Mouse (Mus musculus) liver, postnatal 0 days (tissue): ENCODE data around the gene Gm17657. TPM values are rescaled to one million over a fixed set of nuclear protein-coding genes. Genes with fewer than 3 reads are reported as not detected.

ENCODE experiments used
- ATAC-seq: fragments of 200-750 bp; cut with Nextera tagmentation; 2 replicates; pipeline ENCODE4 v1.8.0; 2017; ENCODE audit warnings: mild to moderate bottlenecking, moderate library complexity
- DNase-seq: peaks from one replicate; pipeline ENCODE4 v3.0.0-alpha.2; 2016
- H3K27ac ChIP-seq: fragments of 300-500 bp; sonication (generic); 2 replicates; pipeline ENCODE4 v1.5.1; 2014; ENCODE audit warnings: antibody characterized with exemption, moderate library complexity, mild to moderate bottlenecking, low read depth
- H3K27me3 ChIP-seq: fragments of 300-500 bp; sonication (generic); 2 replicates; pipeline ENCODE4 v1.6.1; 2014; ENCODE audit warnings: low read length, control low read depth, mixed read lengths; ENCODE audit not compliant: insufficient read depth
- H3K36me3 ChIP-seq: fragments of 300-500 bp; sonication (generic); replicated peaks from 2 replicates; pipeline ENCODE4 v1.6.1; 2014; ENCODE audit warnings: mild to moderate bottlenecking, control low read depth, low read length, moderate library complexity, mixed read lengths; ENCODE audit not compliant: insufficient read depth
- H3K4me1 ChIP-seq: fragments of 300-500 bp; sonication (generic); 2 replicates; pipeline ENCODE4 v1.6.1; 2014; ENCODE audit warnings: antibody characterized with exemption, mild to moderate bottlenecking, control low read depth; ENCODE audit not compliant: insufficient read depth
- H3K4me2 ChIP-seq: fragments of 300-500 bp; sonication (generic); 2 replicates; pipeline ENCODE4 v1.6.1; 2014; ENCODE audit warnings: low read depth, mild to moderate bottlenecking, low read length, moderate library complexity, mixed read lengths
- H3K4me3 ChIP-seq: fragments of 300-500 bp; sonication (generic); 2 replicates; pipeline ENCODE4 v1.5.1; 2014; ENCODE audit warnings: low read depth, low read length
- H3K9ac ChIP-seq: fragments of 300-500 bp; sonication (generic); replicated peaks from 2 replicates; pipeline ENCODE4 v1.6.1; 2014; ENCODE audit warnings: mild to moderate bottlenecking, moderate library complexity
- H3K9me3 ChIP-seq: fragments of 300-500 bp; sonication (generic); 2 replicates; pipeline ENCODE4 v1.6.1; 2016; ENCODE audit warnings: mild to moderate bottlenecking, control low read depth, low read length, mixed read lengths
- CTCF ChIP-seq: sonication (generic); IDR thresholded peaks from 2 replicates; pipeline ENCODE4 v1.5.1; 2016; ENCODE audit warnings: antibody characterized with exemption, low read depth
- EP300 ChIP-seq: IDR thresholded peaks from 2 replicates; pipeline ENCODE4 v1.6.1; 2016; ENCODE audit warnings: antibody characterized with exemption, low read depth, mild to moderate bottlenecking
- WGBS: fragments of 180-500 bp; shearing (Covaris S2); extraction: QIAGEN DNeasy Blood & Tissue Kit; methylation state at CpG from one replicate; pipeline ENCODE4 v1.1.7; 2014; ENCODE audit not compliant: insufficient replicate concordance; 5-methylcytosine and 5-hydroxymethylcytosine counted together
- polyA plus RNA-seq: library from polyadenylated mRNA; unstranded; fragments of >200 nt; fragmentation: Nextera tagmentation; extraction: Ambion mirVana; gene quantifications from 2 replicates; pipeline ENCODE4 v1.2.1, GENCODE M21; 2015

Gm17657 gene
- not detected in 2 replicates for polyA plus RNA-seq

GRCm38 (mm10) chr17:29549543-29550428, at the start of gene Gm17657, which contains the start of gene Tbc1d22b:
TSS of gene Gm17657 (minus strand) at chr17:29549638.
TSS of gene Tbc1d22b (plus strand) at chr17:29549785.
- Histone ChIP-seq H3K4me1 (peaks cover 26% of the 10 kb centered on the region), H3K27ac (peak within 1 kb of the TSS; percentile 55; the same call in 1 of the 2 replicates), H3K9me3 (no peaks in the 10 kb centered on the region), H3K27me3 (no peaks in the 10 kb centered on the region), H3K36me3 (no peaks in the 10 kb centered on the region), H3K4me3 (peak within 1 kb of the TSS; percentile 86), H3K4me2 (peak within 1 kb of the TSS; percentile 95), H3K9ac (peak within 1 kb of the TSS; percentile 91)
- under 1% methylated on average over 33 of the region's 44 CpGs for WGBS
- ATAC-seq (peak; percentile 98), DNase-seq (peak; percentile 95)
- no peak for TF ChIP-seq CTCF
- no peak for TF ChIP-seq EP300

GRCm38 (mm10) chr17:29599051-29599450, 49.6 kb upstream of the Gm17657 start:
- no peak for TF ChIP-seq CTCF
- no peak for TF ChIP-seq EP300
- no peak for ATAC-seq
- H3K36me3 ChIP-seq, result peaks cover 10% of the 10 kb centered on the region

DNA sequence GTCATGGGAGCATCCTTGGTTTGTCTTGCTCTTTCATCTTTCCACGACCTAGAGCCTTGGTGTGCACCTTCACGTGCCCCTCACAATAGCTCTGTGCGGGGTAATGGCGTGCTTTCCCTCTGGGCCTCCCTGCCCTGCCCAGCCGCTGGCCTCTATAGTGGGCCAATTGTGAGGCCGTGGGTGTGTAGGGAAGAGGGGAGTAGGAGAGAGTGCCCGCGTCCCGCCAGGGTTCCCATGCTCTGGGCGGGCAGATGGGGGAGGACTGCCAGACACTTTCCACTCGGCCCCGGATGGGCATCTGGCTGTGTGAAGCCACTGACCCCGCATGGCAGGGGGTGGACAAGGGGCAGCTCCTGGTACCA, 47.3 kb upstream of the Gm17657 start:
- H3K9ac ChIP-seq, result no peak overlapping the region
- no peaks in the 10 kb centered on the region for H3K27me3 ChIP-seq
- H3K4me2 ChIP-seq, result no peak overlapping the region
- ATAC-seq, result no peak
- no peaks in the 10 kb centered on the region for H3K9me3 ChIP-seq
- H3K36me3 ChIP-seq, result peaks cover 10% of the 10 kb centered on the region
- no peak for DNase-seq
- WGBS, result 96% methylated on average over 13 of the region's 13 CpGs
- TF ChIP-seq CTCF (no peak), EP300 (no peak)
- H3K4me1 ChIP-seq, result no peaks in the 10 kb centered on the region
- H3K4me3 ChIP-seq, result no peak overlapping the region
- H3K27ac ChIP-seq, result no peak overlapping the region

More at GRCm38 (mm10) chr17:29599051-29599450, 49.6 kb upstream of the Gm17657 start:
- H3K9ac ChIP-seq, result no peak overlapping the region
- H3K4me1 ChIP-seq, result no peaks in the 10 kb centered on the region
- H3K27me3 ChIP-seq, result no peaks in the 10 kb centered on the region
- DNase-seq, result no peak
- H3K4me2 ChIP-seq, result no peak overlapping the region
- no peak overlapping the region for H3K4me3 ChIP-seq
- no peaks in the 10 kb centered on the region for H3K9me3 ChIP-seq
- no peak overlapping the region for H3K27ac ChIP-seq
- 88% methylated on average over 14 of the region's 14 CpGs for WGBS

DNA sequence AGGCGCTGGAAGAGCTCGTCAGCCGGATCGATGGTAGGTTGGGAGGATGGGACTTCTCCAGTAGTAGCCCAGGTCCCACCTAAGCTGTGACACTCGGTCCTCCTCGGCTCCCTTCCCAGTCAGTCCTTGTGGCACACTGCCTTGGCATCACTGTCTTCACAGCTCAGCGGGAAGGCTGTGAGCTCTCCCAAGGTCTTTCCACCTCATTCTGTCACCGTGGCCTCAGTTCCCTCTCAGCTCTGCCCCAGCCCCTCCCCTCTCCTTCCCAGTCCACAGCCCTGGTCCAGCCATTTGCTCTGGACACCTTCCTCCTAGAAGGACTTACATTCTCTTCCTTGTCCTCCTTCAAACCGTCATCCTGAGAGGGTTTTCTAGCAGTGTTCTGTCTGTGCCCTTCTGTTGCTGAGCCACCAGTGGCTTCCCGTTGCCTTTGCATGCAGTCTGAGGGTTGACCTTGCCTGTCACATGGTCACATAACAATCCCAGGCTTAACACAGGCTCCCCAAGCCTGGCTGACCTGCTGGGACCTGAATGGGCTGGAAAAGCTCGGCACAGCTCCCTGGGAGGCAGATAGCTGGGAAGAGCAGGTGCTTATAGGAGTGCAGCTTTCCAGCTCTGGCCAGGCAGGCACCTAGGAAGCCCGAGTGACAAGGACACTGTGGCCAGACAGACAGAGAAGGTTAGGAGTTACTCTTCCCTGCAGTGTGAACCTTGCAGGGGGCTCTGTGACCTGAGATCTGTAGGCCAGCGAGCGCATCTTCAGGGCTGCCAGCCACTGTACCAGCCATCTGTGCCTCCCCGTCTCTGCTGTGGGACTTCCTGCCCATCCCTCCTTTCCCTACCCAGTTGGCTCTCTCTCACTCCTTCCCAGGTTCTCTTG, 46.7 kb upstream of the Gm17657 start:
- Histone ChIP-seq H3K9me3 (no peaks in the 10 kb centered on the region), H3K36me3 (peaks cover 8% of the 10 kb centered on the region), H3K4me1 (no peaks in the 10 kb centered on the region), H3K27ac (no peak overlapping the region), H3K27me3 (no peaks in the 10 kb centered on the region), H3K9ac (no peak overlapping the region), H3K4me2 (no peak overlapping the region), H3K4me3 (no peak overlapping the region)
- WGBS, result 87% methylated on average over 15 of the region's 15 CpGs
- no peak for TF ChIP-seq EP300
- ATAC-seq (no peak), DNase-seq (no peak)

GRCm38 (mm10) chr17:29589221-29589898, 39.9 kb upstream of the Gm17657 start:
- Histone ChIP-seq H3K9ac (no peak overlapping the region), H3K27ac (no peak overlapping the region), H3K36me3 (no peaks in the 10 kb centered on the region; the same call in none of the 2 replicates), H3K4me1 (no peaks in the 10 kb centered on the region), H3K4me3 (no peak overlapping the region), H3K4me2 (no peak overlapping the region), H3K27me3 (no peaks in the 10 kb centered on the region), H3K9me3 (no peaks in the 10 kb centered on the region)
- no peak for ATAC-seq
- TF ChIP-seq EP300 (no peak), CTCF (no peak)
- 77% methylated on average over 11 of the region's 11 CpGs for WGBS
- DNase-seq, result no peak
